Mouse (Mus musculus) stomach, embryonic 16.5 days (tissue): ENCODE measurements around the gene Fbxo39. TPM values are rescaled to one million over a fixed set of nuclear protein-coding genes. Genes with fewer than 3 reads are reported as not detected.

Source experiments
- ATAC-seq: fragments of 200-750 bp; cut with Nextera tagmentation; 2 replicates; pipeline ENCODE4 v1.8.0; 2017; ENCODE audit warnings: moderate number of reproducible peaks, moderate TSS enrichment; ENCODE audit not compliant: insufficient read depth, low FRiP score
- H3K27ac ChIP-seq: fragments of 300-500 bp; sonication (generic); 2 replicates; pipeline ENCODE4 v1.5.1; 2014; ENCODE audit warnings: low read length
- H3K27me3 ChIP-seq: fragments of 300-500 bp; sonication (generic); 2 replicates; pipeline ENCODE4 v1.6.1; 2014; ENCODE audit warnings: low read length, control low read depth, mixed read lengths; ENCODE audit not compliant: control insufficient read depth, insufficient read depth
- H3K36me3 ChIP-seq: fragments of 300-500 bp; sonication (generic); 2 replicates; pipeline ENCODE4 v1.6.1; 2014; ENCODE audit warnings: low read length; ENCODE audit not compliant: control insufficient read depth, insufficient read depth
- H3K4me1 ChIP-seq: fragments of 300-500 bp; sonication (generic); 2 replicates; pipeline ENCODE4 v1.6.1; 2014; ENCODE audit warnings: low read length, control low read depth, mixed read lengths; ENCODE audit not compliant: control insufficient read depth, insufficient read depth
- H3K4me2 ChIP-seq: fragments of 300-500 bp; sonication (generic); 2 replicates; pipeline ENCODE4 v1.6.1; 2014; ENCODE audit warnings: low read depth, low read length, mixed read lengths
- H3K4me3 ChIP-seq: fragments of 300-500 bp; sonication (generic); replicated peaks from 2 replicates; pipeline ENCODE4 v1.5.1; 2014; ENCODE audit warnings: mild to moderate bottlenecking, low read length
- H3K9ac ChIP-seq: fragments of 300-500 bp; sonication (generic); 2 replicates; pipeline ENCODE4 v1.6.1; 2014; ENCODE audit warnings: low read length
- H3K9me3 ChIP-seq: fragments of 300-500 bp; sonication (generic); replicated peaks from 2 replicates; pipeline ENCODE4 v1.6.1; 2016; ENCODE audit warnings: low read length, control low read depth; ENCODE audit not compliant: control insufficient read depth
- WGBS: fragments of 180-500 bp; shearing (Covaris S2); extraction: QIAGEN DNeasy Blood & Tissue Kit; methylation state at CpG from one replicate; pipeline ENCODE4 v1.1.7; 2014; 5-methylcytosine and 5-hydroxymethylcytosine counted together
- polyA plus RNA-seq: library from polyadenylated mRNA; unstranded; fragments of >200 nt; fragmentation: Nextera tagmentation; extraction: Ambion mirVana; gene quantifications from 2 replicates; pipeline ENCODE4 v1.2.1, GENCODE M21; 2015

Fbxo39 gene
- polyA plus RNA-seq, 1 experiment from 2014 or later = not detected

GRCm38 (mm10) chr11:72307461-72307860, 6.8 kb upstream of the Fbxo39 start:
- Histone ChIP-seq H3K4me2 (no peak overlapping the region), H3K27me3 (no peaks in the 10 kb centered on the region), H3K4me1 (no peaks in the 10 kb centered on the region), H3K4me3 (no peak overlapping the region), H3K36me3 (no peaks in the 10 kb centered on the region), H3K9ac (no peak overlapping the region), H3K9me3 (no peaks in the 10 kb centered on the region), H3K27ac (no peak overlapping the region)
- 87% methylated on average over 5 of the region's 5 CpGs for WGBS
- ATAC-seq = no peak

GRCm38 (mm10) chr11:72308982-72309381, 5.3 kb upstream of the Fbxo39 start:
- WGBS = 30% methylated on average over 2 of the region's 2 CpGs
- ATAC-seq = no peak
- no peak overlapping the region for H3K9ac ChIP-seq
- peaks cover 5% of the 10 kb centered on the region for H3K27me3 ChIP-seq
- H3K4me1 ChIP-seq = no peaks in the 10 kb centered on the region
- no peaks in the 10 kb centered on the region for H3K9me3 ChIP-seq
- no peak overlapping the region for H3K4me2 ChIP-seq
- H3K36me3 ChIP-seq = no peaks in the 10 kb centered on the region
- H3K27ac ChIP-seq = no peak overlapping the region
- H3K4me3 ChIP-seq = no peak overlapping the region

- Histone ChIP-seq H3K9ac (no peak overlapping the region), H3K4me3 (no peak overlapping the region), H3K4me2 (no peak overlapping the region), H3K27ac (no peak overlapping the region), H3K27me3 (peaks cover 17% of the 10 kb centered on the region), H3K36me3 (no peaks in the 10 kb centered on the region), H3K4me1 (peaks cover 3% of the 10 kb centered on the region; the same call in 1 of the 2 replicates), H3K9me3 (no peaks in the 10 kb centered on the region)
- WGBS = 75% methylated on average over 4 of the region's 4 CpGs
- no peak for ATAC-seq
These were observed 3.8 kb upstream of the Fbxo39 start for GRCm38 (mm10) chr11:72310491-72310890.

DNA sequence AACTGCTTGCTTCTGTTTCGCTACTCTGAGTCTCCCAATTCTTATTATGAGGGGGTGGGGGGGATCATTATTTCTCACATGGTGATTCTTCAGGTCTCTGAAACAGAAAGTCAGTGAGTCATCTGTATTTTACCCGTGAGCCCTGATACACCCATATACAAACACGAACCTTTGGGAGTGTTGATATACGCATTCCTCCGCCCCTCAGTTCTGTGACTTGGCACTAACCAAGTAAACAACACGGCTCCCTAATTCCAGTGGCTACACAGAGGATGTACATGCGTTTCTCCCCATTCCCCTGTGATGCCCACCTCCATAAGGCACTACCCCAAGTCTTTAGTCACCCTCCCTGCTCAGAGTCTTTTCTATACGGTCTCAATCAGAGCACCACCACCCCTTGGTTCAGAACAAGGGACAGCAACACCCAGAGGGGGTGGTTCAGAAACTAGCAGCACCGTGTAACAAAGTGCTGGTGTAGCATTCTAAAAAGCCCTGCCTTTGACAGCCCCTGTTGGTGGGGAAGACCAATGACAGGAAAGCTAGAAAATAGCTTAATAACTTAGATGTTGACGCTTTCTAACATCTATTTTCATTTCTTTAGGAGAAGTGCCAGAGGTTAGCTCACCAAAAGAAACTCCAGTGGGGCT, 2.8 kb upstream of the Fbxo39 start:
- Histone ChIP-seq H3K27me3 (peaks cover 17% of the 10 kb centered on the region), H3K27ac (no peak overlapping the region), H3K36me3 (no peaks in the 10 kb centered on the region), H3K4me2 (no peak overlapping the region), H3K4me3 (no peak overlapping the region), H3K9ac (no peak overlapping the region), H3K9me3 (no peaks in the 10 kb centered on the region), H3K4me1 (peaks cover 3% of the 10 kb centered on the region; the same call in 1 of the 2 replicates)
- 72% methylated on average over 10 of the region's 10 CpGs for WGBS
- ATAC-seq = no peak

DNA sequence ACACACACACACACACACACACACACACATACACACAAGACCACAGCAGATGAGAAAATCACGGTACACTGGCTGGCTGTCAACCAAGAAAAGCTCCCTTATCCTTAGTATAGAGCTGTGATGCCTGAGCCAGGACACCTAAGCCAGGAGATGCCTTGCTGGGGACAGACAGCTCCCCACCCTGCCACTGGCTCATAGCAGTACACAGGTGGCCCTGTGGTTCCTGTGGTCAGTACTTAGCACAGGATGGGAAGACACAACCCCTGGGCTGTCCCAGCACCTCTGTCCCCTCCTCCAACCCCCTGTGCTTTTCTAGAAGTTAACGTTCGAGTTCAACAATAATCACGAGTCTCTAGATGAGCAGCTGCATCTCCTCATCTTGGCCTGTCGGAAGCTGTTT, 3.8 kb downstream of the Fbxo39 start:
- 38% methylated on average over 5 of the region's 5 CpGs for WGBS
- no peak overlapping the region for H3K27ac ChIP-seq
- no peak for ATAC-seq

GRCm38 (mm10) chr11:72324431-72324830, 10.2 kb downstream of the Fbxo39 start:
- H3K36me3 ChIP-seq = no peaks in the 10 kb centered on the region
- ATAC-seq = no peak
- no peak overlapping the region for H3K27ac ChIP-seq
- no peak overlapping the region for H3K9ac ChIP-seq
- H3K27me3 ChIP-seq = no peaks in the 10 kb centered on the region
- no peak overlapping the region for H3K4me2 ChIP-seq
- H3K4me3 ChIP-seq = no peak overlapping the region
- no peaks in the 10 kb centered on the region for H3K4me1 ChIP-seq
- WGBS = 69% methylated on average over 3 of the region's 3 CpGs
- H3K9me3 ChIP-seq = no peaks in the 10 kb centered on the region

More for the DNA sequence above, 3.8 kb downstream of the Fbxo39 start:
- H3K9ac ChIP-seq = no peak overlapping the region
- H3K36me3 ChIP-seq = no peaks in the 10 kb centered on the region
- peaks cover 17% of the 10 kb centered on the region for H3K27me3 ChIP-seq
- H3K4me3 ChIP-seq = no peak overlapping the region
- H3K4me2 ChIP-seq = no peak overlapping the region
- H3K9me3 ChIP-seq = no peaks in the 10 kb centered on the region
- peaks cover 3% of the 10 kb centered on the region; the same call in 1 of the 2 replicates for H3K4me1 ChIP-seq

DNA sequence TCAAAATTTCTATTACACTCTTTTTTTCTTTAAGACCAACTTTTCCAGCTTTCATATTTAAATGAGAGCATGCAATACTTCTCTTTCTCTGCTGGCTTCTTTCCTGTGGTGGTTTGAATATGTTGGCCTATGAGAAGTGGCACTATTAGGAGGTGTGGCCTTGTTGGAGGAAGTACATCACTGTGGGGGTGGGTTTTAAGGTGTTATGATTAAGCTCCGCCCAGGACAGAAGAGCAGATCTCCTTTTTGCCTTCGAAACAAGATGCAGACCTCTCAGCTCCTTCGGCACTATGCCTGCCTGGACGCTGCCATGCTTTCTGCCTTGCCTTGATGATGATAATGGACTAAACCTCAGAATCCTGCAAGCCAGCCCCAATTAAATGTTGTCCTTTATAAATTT, 11.5 kb downstream of the Fbxo39 start:
- H3K27ac ChIP-seq = no peak overlapping the region
- H3K4me1 ChIP-seq = no peaks in the 10 kb centered on the region
- no peak for ATAC-seq
- no peak overlapping the region for H3K9ac ChIP-seq
- H3K27me3 ChIP-seq = no peaks in the 10 kb centered on the region
- H3K36me3 ChIP-seq = no peaks in the 10 kb centered on the region
- no peak overlapping the region for H3K4me2 ChIP-seq
- H3K4me3 ChIP-seq = no peak overlapping the region
- 81% methylated on average over 4 of the region's 4 CpGs for WGBS
- no peaks in the 10 kb centered on the region for H3K9me3 ChIP-seq

DNA sequence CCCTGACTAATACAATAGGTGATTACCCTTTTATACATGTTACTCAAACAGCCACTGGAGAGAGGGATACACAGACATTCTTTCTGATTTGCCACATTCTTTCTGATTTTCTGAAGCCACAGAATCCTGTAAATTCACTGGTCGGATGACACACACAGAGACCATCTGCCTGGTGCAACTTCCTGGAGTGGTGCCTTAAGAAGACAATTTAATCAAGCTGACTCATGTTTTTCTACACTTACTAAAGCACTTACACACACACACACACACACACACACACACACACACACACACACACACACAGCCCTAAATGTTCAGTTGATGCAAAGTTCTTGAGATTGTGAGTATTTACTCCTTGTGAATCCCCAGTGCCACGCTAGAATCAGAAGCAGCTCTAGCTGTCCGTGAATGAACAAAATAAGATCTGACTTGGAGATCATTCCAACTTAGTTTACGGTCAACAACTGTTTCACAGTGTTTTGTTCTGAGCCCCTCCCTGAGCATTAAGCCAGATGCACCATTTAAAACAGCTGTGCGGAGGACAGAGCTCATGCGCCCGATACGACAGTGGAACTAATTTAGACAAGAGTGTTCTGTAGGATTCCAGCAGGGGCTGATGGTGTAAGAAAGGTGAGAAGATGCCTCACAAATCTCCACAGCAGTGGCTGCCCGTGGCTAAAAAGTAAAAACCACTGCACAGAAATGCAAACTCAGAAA, 18.9 kb downstream of the Fbxo39 start:
- WGBS = 68% methylated on average over 9 of the region's 9 CpGs
- no peaks in the 10 kb centered on the region for H3K36me3 ChIP-seq
- H3K4me2 ChIP-seq = no peak overlapping the region
- H3K4me1 ChIP-seq = no peaks in the 10 kb centered on the region
- H3K9ac ChIP-seq = no peak overlapping the region
- H3K27ac ChIP-seq = no peak overlapping the region
- H3K27me3 ChIP-seq = no peaks in the 10 kb centered on the region
- no peak for ATAC-seq
- H3K4me3 ChIP-seq = no peak overlapping the region
- H3K9me3 ChIP-seq = no peaks in the 10 kb centered on the region

DNA sequence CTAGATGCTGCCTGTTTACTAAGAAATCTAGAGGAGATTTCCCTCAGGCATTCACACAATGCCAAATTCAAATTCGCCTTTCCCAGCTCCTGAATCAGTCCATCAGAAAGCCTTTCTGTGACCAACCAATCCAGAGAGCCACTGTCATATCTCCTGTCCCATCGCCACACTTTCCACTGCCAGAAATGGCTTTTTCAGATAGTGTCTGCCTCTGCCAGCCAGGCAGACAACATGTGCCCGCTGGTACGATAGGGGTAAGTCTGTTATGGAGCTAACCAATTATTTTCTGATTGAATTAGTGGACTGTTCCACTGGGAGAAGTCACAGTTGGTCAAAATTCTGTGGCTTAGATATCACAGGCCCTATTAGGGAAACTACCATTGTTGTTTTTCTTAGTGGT, 20.4 kb downstream of the Fbxo39 start:
- Histone ChIP-seq H3K36me3 (no peaks in the 10 kb centered on the region), H3K27ac (no peak overlapping the region), H3K9me3 (no peaks in the 10 kb centered on the region), H3K9ac (no peak overlapping the region), H3K27me3 (no peaks in the 10 kb centered on the region), H3K4me3 (no peak overlapping the region), H3K4me1 (peaks cover 2% of the 10 kb centered on the region; the same call in 1 of the 2 replicates), H3K4me2 (no peak overlapping the region)
- no peak for ATAC-seq
- 83% methylated on average over 4 of the region's 4 CpGs for WGBS
